Mouse (Mus musculus) naive thymus-derived CD4-positive, alpha-beta T cell, adult 2 months (primary cell): ENCODE results near the gene Ppp1r14a.

Experiments
- DNase-seq: peaks from one replicate; pipeline ENCODE4 v3.0.0-alpha.2; 2011; ENCODE audit warnings: low read depth

Ppp1r14a gene

DNA sequence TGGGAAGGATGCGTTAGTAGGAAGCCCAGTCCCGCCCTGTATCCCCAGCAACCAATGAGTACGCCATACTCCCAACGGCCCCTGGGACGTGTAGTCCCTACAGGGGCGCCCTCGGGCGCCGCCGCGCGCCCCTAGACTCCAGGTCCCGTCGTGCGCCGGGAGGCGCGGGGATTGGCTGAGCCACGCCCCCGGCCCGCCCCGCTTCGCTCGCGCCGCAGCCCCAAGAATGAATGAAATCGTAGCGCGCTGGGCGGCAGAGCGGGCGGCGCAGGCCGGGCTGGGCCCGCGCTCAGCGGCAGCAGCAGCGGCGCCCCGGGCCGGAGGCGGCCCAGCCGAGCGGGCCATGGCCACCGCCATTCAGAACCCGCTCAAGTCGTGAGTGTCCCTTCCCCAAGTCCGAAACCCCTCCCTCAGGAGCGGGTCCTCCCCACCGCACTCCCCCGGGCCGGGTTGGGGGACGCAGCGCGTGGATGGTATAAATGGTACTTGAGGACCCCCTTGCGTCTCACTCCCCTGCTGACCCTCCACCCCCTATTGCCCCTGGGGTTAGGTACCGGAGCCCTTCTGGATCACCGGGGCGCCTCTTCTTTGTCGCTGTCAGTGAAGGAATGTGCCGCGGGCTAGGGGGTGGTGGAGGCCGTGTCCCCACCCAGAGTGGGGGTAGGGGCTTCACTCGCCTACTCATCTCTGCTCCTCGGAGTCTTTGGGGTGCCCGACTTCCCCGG lies 14.8 kb downstream of the Ppp1r14a start, which contains the start of gene Dpf1:
Dpf1 (plus strand) TSS at position 214 of the 725 bp plus-strand sequence.
- DNase-seq = peak; percentile 63

- no peak for DNase-seq
These were observed 15.6 kb downstream of the Ppp1r14a start for GRCm38 (mm10) chr7:29304463-29305262.

- DNase-seq = no peak
These were observed 16.3 kb downstream of the Ppp1r14a start for GRCm38 (mm10) chr7:29305263-29305988.

DNA sequence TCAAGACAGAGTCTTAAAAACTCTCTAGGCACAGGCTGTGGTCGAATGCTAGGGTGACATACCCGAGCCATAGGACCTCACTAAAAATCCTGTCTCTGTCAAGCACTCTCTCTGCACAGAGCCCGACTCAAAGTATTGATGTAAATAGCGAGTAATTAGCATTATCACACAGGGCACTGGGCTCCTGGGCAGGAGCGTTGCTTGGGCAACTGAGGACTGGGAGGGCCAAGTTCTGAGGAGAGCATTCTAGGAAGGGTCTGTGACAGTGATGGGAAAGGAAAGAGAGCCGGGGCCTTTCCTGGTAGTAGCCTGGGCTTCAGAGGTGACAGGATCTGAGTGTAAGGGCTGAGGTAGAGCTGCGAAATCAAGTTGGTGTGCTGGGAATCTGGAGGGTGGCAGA lies 17.0 kb downstream of the Ppp1r14a start:
- DNase-seq = no peak

DNA sequence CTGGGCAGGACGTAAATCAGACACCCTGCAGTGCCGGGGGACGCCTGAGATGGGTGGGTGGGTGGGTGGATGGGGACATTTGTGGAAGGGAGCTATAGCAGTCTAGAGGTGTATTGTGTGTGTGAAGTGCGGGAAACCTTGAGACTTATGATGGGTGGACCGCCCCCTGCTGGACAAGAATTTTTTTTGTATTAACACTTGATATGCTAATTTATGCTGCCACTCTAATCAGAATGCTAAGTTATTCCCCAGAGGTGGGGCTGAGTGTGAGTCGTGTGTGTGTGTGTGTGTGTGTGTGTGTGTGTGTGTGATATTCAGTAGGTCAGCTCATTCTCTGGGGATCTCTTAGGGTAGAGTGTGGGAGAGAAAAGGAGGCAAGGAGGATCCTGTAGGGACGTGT lies 17.5 kb downstream of the Ppp1r14a start:
- peak; percentile 74 for DNase-seq

- peak; percentile 67 for DNase-seq
These were observed 18.4 kb downstream of the Ppp1r14a start for GRCm38 (mm10) chr7:29307350-29308104.

DNA sequence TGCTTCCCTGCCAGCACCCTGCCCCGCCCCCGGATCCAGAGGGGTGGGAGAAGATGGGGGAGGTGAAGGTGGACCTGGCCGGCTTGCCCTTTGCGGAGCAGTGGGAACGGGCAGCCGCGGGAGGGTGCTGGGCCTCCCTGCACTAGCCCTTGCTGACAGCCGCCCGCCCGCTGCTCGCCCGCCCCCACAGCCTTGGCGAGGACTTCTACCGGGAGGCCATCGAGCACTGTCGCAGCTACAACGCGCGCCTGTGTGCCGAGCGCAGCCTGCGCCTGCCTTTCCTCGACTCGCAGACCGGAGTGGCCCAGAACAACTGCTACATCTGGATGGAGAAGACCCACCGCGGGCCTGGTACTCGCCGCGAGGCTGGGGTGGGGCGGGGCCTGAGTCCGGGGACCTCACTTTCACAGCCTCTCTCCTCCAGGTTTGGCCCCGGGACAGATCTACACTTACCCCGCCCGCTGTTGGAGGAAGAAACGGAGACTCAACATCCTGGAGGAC lies 20.2 kb downstream of the Ppp1r14a start:
- DNase-seq = no peak

DNA sequence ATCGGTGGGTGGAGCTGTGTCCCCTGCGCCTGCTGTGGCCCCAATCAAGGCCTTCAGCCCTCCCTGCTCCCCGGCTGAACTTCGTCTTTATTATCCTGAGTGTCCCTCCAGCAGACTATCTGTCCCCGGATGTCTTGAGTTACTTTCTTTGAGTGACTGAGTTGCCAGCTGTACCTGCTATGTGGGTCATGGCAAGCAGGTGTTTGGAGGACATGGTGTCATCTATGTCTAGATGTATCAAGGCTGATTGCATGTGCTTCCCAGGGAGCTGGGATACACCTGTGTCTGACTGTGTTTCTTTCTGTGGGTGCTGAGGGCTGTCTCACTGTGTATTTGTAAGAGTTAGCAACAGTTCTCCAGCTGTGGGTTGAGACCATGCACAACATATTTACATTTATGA lies 20.6 kb downstream of the Ppp1r14a start:
- DNase-seq = no peak

- DNase-seq = no peak
These were observed 23.9 kb downstream of the Ppp1r14a start for GRCm38 (mm10) chr7:29313051-29313450.

DNA sequence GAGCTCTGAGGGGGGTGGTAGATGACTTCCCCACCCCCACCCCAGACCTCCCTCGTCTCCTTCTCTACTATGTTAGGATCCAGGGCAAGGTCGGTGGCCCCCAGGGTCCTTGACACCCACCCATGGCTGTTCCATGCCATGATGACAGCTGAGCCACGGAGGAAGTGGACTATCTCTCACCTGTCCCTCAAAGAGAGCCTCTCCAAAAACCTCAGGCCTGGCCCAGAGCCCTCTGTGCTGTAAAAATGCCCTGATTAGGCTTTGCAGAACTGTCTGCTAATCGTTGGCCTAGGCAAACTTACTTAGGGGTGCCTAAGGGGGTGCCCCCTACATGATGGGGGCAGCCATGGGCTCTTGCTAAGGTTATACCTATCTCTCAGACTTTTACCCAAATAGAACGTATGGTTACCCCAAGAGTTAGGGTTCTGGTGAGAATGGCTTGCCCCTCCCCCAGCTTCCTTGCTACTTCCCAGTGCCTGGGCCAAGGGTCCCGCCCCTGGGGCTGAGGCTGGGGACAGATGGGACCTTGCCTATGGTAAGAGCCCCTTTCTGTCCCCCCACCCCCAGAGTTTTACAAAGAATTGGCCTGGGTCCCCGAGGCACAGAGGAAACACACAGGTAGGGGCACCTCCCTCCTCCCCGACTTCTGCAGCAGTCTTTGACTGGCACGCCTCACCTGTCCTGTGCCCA lies 24.6 kb downstream of the Ppp1r14a start:
- no peak for DNase-seq

DNA sequence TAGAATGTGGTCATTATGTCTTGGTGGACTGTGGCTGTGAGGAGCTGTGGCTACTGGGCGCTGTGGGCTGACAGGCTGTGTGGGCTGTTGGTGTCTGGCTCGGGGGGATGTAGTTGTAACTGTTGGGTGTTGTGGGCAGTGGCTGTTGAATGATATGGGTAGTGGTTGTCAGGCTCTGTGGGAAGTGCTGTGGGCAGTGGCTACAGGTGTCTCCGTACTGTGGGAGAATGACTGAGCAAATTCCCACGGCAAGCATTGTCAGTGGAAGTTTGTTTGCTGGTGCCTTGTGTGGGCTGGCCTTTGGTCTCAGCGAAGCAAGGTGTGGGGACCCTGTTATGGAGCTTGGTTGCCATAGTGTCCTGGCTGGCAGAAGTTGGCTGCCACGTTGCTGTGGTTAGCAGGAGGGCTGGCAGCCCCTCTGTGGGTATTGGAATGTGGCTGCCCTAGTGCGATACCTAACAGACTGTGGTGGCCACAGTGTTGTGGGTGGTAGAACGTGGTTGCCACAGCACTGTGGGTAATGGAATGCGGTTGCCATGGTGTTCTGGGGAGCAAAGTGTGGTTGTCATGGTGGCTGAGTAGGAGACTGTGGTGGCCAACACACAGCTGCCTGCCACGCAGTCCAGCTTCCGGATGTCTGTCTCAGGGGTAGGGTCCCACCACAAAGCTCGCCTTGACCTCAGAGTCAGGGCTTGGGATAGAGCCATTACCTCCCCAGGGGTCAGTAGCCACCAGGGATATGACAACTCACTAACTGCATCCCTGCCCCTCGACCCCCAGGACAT lies 25.9 kb downstream of the Ppp1r14a start:
- DNase-seq = no peak

DNA sequence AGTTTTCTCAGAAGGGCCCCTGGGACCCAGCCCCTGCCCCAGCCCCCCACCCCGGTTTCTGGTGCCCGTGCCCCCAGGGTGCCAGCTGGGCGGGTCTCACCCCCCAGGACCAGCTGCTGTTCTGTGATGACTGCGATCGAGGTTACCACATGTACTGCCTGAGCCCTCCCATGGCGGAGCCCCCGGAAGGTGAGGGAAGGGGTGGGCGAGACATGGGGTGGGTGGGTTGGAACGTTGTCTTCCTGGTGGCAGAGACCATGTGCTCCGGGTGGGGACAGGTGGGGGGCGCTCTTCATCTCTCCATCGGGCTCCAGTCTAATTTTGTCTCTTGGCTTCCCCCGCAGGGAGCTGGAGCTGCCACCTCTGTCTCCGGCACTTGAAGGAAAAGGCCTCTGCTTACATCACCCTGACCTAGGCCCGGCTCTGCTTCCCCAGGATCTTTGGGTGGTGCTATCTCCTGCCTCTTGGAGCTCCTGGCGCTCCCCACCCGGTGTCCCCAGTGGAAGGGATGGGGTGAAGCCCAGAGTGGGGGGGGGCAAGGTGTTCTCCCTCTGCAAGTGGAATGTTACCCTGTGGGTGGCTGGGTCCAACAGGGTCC lies 27.1 kb downstream of the Ppp1r14a start:
- DNase-seq = no peak

- no peak for DNase-seq
These were observed 27.9 kb downstream of the Ppp1r14a start for GRCm38 (mm10) chr7:29316976-29317375.

DNA sequence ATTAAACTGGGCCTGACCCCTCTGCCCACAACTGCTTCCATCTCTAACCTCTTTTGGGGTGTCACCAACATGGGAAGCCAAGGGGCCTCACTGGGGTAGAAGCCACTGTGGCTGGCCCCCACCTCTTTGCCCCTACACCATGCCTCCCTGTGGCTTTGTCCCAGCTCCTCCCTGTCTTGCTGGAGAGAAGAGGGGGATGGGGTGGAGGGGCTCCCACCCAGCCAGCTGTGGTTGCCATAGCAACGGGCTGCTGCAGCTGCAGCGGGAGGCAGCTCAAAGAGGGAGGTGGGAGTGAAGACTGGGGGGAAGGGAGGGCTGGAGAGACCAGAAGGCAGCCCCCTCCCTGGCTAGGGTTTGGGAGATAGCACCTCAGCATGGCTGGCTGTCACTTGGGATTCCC lies 28.4 kb downstream of the Ppp1r14a start:
- no peak for DNase-seq

DNA sequence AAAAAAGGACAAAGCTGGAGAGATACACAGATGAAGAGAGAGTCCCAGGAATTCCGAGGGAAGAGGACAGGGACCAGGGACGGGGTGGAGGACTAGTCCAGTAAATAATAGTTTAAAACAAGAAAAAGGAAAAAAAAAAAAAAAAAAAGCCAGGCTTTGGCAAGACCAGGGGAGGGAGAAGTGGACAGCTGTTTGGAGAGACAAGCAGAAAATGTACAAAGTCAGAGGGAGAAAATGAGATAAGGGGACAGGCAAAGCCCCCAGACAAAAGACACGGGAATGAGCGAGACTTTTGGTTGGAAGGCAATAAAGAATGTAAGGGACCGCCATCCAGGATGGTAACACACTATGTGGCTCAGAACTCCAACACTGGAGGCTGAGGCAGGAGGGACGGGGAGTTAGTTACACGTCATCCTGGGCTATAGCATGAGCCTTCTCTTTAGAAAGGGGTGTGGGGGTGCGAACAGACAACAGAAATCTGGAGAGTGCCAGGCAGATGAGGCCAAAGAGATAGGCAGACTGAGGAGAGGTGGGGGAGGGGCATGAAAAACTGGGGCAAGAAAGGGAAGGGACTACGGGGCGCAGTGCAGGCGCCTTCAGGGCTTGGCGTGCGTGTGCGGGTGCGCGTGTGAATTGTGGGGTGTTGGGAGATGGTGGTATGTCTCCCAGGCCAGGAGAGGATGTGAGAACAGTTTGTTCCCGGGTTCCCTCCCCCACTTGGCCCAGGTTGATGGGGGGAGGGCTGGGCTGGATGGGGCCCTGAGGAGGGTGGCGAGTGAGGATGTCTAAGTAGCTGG lies 29.2 kb downstream of the Ppp1r14a start:
- no peak for DNase-seq

GRCm38 (mm10) chr7:29319337-29320307 lies 30.5 kb downstream of the Ppp1r14a start:
- no peak for DNase-seq

DNA sequence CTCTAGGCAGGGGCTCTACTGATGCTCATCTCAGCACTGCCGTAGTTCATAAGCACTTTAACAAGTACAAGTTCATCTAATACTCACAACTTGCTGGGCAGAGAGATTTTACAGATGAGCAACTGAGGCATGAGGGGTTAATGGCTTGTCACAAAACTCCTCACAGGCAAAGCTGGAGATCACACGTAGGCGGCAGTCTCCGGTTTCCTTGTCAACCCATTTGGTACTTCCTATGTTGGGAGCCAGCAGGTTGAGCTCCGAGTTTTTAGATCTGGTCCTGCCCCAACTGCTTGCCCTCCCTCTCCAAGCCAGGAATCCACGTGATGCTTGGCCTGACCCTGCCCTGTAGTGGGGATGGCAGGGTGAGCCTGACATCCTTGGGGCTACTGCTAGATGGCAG lies 38.0 kb downstream of the Ppp1r14a start:
- DNase-seq = no peak

DNA sequence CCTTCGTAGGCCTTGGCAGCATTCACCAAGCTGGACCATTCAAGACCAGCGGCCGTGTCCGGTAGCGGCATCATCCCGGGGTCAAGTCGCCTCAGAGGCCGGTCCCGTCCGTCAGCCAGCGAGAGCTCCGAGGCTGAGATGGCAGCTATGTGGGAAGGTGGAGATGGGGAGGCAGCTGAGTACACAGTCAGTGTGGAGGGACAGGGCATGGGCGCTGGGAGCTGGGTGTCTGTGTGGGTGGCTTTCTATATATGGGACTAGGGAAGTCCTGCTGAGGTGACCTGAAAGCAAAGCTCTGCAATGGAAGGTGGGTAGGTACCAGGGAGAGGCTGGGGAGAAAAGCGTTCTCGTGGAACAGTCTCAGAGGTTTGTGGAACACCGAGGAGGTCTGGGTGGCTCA lies 39.9 kb downstream of the Ppp1r14a start:
- no peak for DNase-seq
